13 mouse cellular contexts compared by ENCODE assay signal in genomic region chr13:21781639-21782038, GRCm38 (mm10). TPM values are rescaled to one million over a fixed set of nuclear protein-coding genes. Genes with fewer than 3 reads are reported as not detected.
DNase-seq lines count a peak whose midpoint lies in the region; ATAC-seq lines count a peak whose summit lies in the region.
"Had no signal": no experiment of that assay in that cellular context is flagged by ENCODE, and none has a peak within 500 bp of the region (broad histone marks: within the 10 kb centered on the region; RNA-seq: fewer than 3 reads in every experiment).

No protein-coding gene starts in this region.

- H3K4me3 ChIP-seq in hindbrain, embryonic 10.5 days: peak overlapping the region; percentile 58; the same call in 1 of the 2 replicates
- no peak overlapping the region for H3K4me3 ChIP-seq in hindbrain, embryonic 14.5 days (replicated peaks; ENCODE audit: low read length)
- no peak overlapping the region for H3K4me3 ChIP-seq in midbrain, embryonic 12.5 days
- no peak overlapping the region for H3K4me3 ChIP-seq in midbrain, embryonic 13.5 days (replicated peaks)
- no peak overlapping the region for H3K4me3 ChIP-seq in embryonic facial prominence, embryonic 14.5 days (ENCODE audit: low read depth, low read length)
- no peak overlapping the region for H3K4me3 ChIP-seq in macrophage (ENCODE audit: inconsistent target)

- H3K27ac ChIP-seq in hindbrain, embryonic 10.5 days: peak overlapping the region; percentile 97
- H3K27ac ChIP-seq in hindbrain, embryonic 14.5 days: no peak overlapping the region
- peak overlapping the region; percentile 35; the same call in 1 of the 2 replicates for H3K27ac ChIP-seq in midbrain, embryonic 12.5 days (replicated peaks)
- no peak overlapping the region for H3K27ac ChIP-seq in midbrain, embryonic 13.5 days
- peak overlapping the region; percentile 97; the same call in 1 of the 2 replicates for H3K27ac ChIP-seq in embryonic facial prominence, embryonic 14.5 days (replicated peaks; ENCODE audit: low read depth, low read length)
- H3K27ac ChIP-seq in macrophage: peak overlapping the region; percentile 86

- no peaks in the 10 kb centered on the region for H3K36me3 ChIP-seq in hindbrain, embryonic 10.5 days
- H3K36me3 ChIP-seq in hindbrain, embryonic 14.5 days (replicated peaks; ENCODE audit: control insufficient read depth, insufficient read depth): no peaks in the 10 kb centered on the region
- no peaks in the 10 kb centered on the region for H3K36me3 ChIP-seq in midbrain, embryonic 12.5 days
- H3K36me3 ChIP-seq in midbrain, embryonic 13.5 days: no peaks in the 10 kb centered on the region
- no peaks in the 10 kb centered on the region for H3K36me3 ChIP-seq in embryonic facial prominence, embryonic 14.5 days (ENCODE audit: control insufficient read depth, insufficient read depth, low read length)
- H3K36me3 ChIP-seq in macrophage (ENCODE audit: inconsistent target): no peaks in the 10 kb centered on the region

- H3K79me2 ChIP-seq in macrophage (ENCODE audit: inconsistent target): no peaks in the 10 kb centered on the region

- H3K4me2 ChIP-seq in hindbrain, embryonic 14.5 days (replicated peaks): no peak overlapping the region
- no peak overlapping the region for H3K4me2 ChIP-seq in midbrain, embryonic 12.5 days (replicated peaks)
- H3K4me2 ChIP-seq in midbrain, embryonic 13.5 days (replicated peaks): no peak overlapping the region
- H3K4me2 ChIP-seq in embryonic facial prominence, embryonic 14.5 days (ENCODE audit: low read depth, low read length): peak overlapping the region; percentile 7; the same call in 1 of the 2 replicates

- peaks cover 61% of the 10 kb centered on the region for H3K4me1 ChIP-seq in hindbrain, embryonic 10.5 days (replicated peaks)
- H3K4me1 ChIP-seq in hindbrain, embryonic 14.5 days (replicated peaks; ENCODE audit: control insufficient read depth, insufficient read depth, low read length): peaks cover 30% of the 10 kb centered on the region
- peaks cover 38% of the 10 kb centered on the region for H3K4me1 ChIP-seq in midbrain, embryonic 12.5 days
- peaks cover 45% of the 10 kb centered on the region for H3K4me1 ChIP-seq in midbrain, embryonic 13.5 days (replicated peaks)
- H3K4me1 ChIP-seq in embryonic facial prominence, embryonic 14.5 days (ENCODE audit: control insufficient read depth, insufficient read depth, low read length): peaks cover 34% of the 10 kb centered on the region

- H3K9me3 ChIP-seq in hindbrain, embryonic 10.5 days: no peaks in the 10 kb centered on the region
- no peaks in the 10 kb centered on the region for H3K9me3 ChIP-seq in hindbrain, embryonic 14.5 days (ENCODE audit: control insufficient read depth, low read length)
- H3K9me3 ChIP-seq in midbrain, embryonic 12.5 days: no peaks in the 10 kb centered on the region
- no peaks in the 10 kb centered on the region for H3K9me3 ChIP-seq in midbrain, embryonic 13.5 days
- H3K9me3 ChIP-seq in embryonic facial prominence, embryonic 14.5 days (ENCODE audit: control insufficient read depth, low read length): no peaks in the 10 kb centered on the region

- 81% methylated on average over 1 of the region's 1 CpGs for WGBS in hindbrain, embryonic 10.5 days
- 95% methylated on average over 1 of the region's 1 CpGs for WGBS in hindbrain, embryonic 14.5 days
- 97% methylated on average over 1 of the region's 1 CpGs for WGBS in midbrain, embryonic 12.5 days
- 96% methylated on average over 1 of the region's 1 CpGs for WGBS in midbrain, embryonic 13.5 days
- 87% methylated on average over 1 of the region's 1 CpGs for WGBS in embryonic facial prominence, embryonic 14.5 days
- WGBS in macrophage (ENCODE audit: missing documents): 100% methylated on average over 1 of the region's 1 CpGs

- H3K9ac ChIP-seq in hindbrain, embryonic 14.5 days: no peak overlapping the region
- H3K9ac ChIP-seq in midbrain, embryonic 12.5 days (replicated peaks): no peak overlapping the region
- H3K9ac ChIP-seq in midbrain, embryonic 13.5 days (replicated peaks): no peak overlapping the region
- H3K9ac ChIP-seq in embryonic facial prominence, embryonic 14.5 days (ENCODE audit: low read depth, low read length): no peak overlapping the region

- no peak for ATAC-seq in hindbrain, embryonic 14.5 days (ENCODE audit: low FRiP score)
- no peak for ATAC-seq in midbrain, embryonic 12.5 days (ENCODE audit: low FRiP score, low read depth)
- ATAC-seq in midbrain, embryonic 13.5 days: no peak
- ATAC-seq in embryonic facial prominence, embryonic 14.5 days (ENCODE audit: low read depth): no peak
- ATAC-seq: inflammation-experienced regulatory T-cells, adult 6 months had no signal

- DNase-seq in hindbrain, embryonic 10.5 days (ENCODE audit: low spot score): no peak
- no peak for DNase-seq in hindbrain, embryonic 14.5 days (ENCODE audit: low spot score)
- no peak for DNase-seq in embryonic facial prominence, embryonic 14.5 days (ENCODE audit: low spot score)
- DNase-seq in adrenal gland, postnatal 14 days: no peak
- DNase-seq in cerebellum, postnatal 10 days: no peak
- DNase-seq: adrenal gland, postnatal 36 days; lung, postnatal 36 days had no signal

- no peaks in the 10 kb centered on the region for H3K27me3 ChIP-seq in hindbrain, embryonic 10.5 days (ENCODE audit: insufficient read depth, poor library complexity, severe bottlenecking)
- no peaks in the 10 kb centered on the region for H3K27me3 ChIP-seq in hindbrain, embryonic 14.5 days (ENCODE audit: control insufficient read depth, insufficient read depth, low read length)
- H3K27me3 ChIP-seq in midbrain, embryonic 12.5 days: no peaks in the 10 kb centered on the region
- H3K27me3 ChIP-seq in midbrain, embryonic 13.5 days: no peaks in the 10 kb centered on the region
- H3K27me3 ChIP-seq in embryonic facial prominence, embryonic 14.5 days (replicated peaks; ENCODE audit: control insufficient read depth, insufficient read depth, low read length): no peaks in the 10 kb centered on the region

RNA-seq across cellular contexts. Expression of gene Hist1h1b, which starts 1.2 kb away (rescaled TPM):
- 39.0 and 41.1 TPM in 2 replicates for polyA plus RNA-seq in hindbrain, embryonic 10.5 days (2016; fragmentation: Nextera tagmentation; extraction: Ambion mirVana)
- polyA plus RNA-seq in hindbrain, embryonic 14.5 days (2014; fragmentation: Nextera tagmentation; extraction: Ambion mirVana): 1.6 and 1.7 TPM in 2 replicates
- 30.4 and 37.6 TPM in 2 replicates for polyA plus RNA-seq in midbrain, embryonic 12.5 days (2016; fragmentation: Nextera tagmentation; extraction: Ambion mirVana)
- 11.8 and 15.6 TPM in 2 replicates for polyA plus RNA-seq in midbrain, embryonic 13.5 days (2015; fragmentation: Nextera tagmentation; extraction: Ambion mirVana)
- 10.0 and 11.8 TPM in 2 replicates for polyA plus RNA-seq in embryonic facial prominence, embryonic 14.5 days (2014; fragmentation: Nextera tagmentation; extraction: Ambion mirVana)
- total RNA-seq in macrophage (2018; cell fraction: chromatin; rRNA removed): 10 to 100 TPM in 1 of 26 experiments, 1 to 10 TPM in 21, not detected in 4; 1.3 to 25.1 (median 5.2) TPM
- total RNA-seq in macrophage (2018; cell fraction: cytosol; rRNA removed): 10 to 100 TPM in 11 of 26 experiments, 1 to 10 TPM in 15; 1.9 to 34.6 (median 8.0) TPM
- total RNA-seq in macrophage (2018; cell fraction: nucleus; rRNA removed): 10 to 100 TPM in 5 of 26 experiments, 1 to 10 TPM in 19, not detected in 2; 1.0 to 47.6 (median 5.9) TPM
- not detected in 3 replicates for polyA plus RNA-seq in macrophage (2018)
- 129 and 152 TPM in 2 replicates for total RNA-seq in adrenal gland, postnatal 14 days (2021)
- polyA plus RNA-seq: testis, adult 2 months had no signal

RNA-seq across cellular contexts. Expression of gene Hist1h3i, which starts 1.5 kb away (rescaled TPM):
- 112 and 120 TPM in 2 replicates for polyA plus RNA-seq in hindbrain, embryonic 10.5 days (2016; fragmentation: Nextera tagmentation; extraction: Ambion mirVana)
- polyA plus RNA-seq in hindbrain, embryonic 14.5 days (2014; fragmentation: Nextera tagmentation; extraction: Ambion mirVana): 37.4 and 39.0 TPM in 2 replicates
- 155 and 164 TPM in 2 replicates for polyA plus RNA-seq in midbrain, embryonic 12.5 days (2016; fragmentation: Nextera tagmentation; extraction: Ambion mirVana)
- polyA plus RNA-seq in midbrain, embryonic 13.5 days (2015; fragmentation: Nextera tagmentation; extraction: Ambion mirVana): 79.2 and 91.2 TPM in 2 replicates
- 127 and 141 TPM in 2 replicates for polyA plus RNA-seq in embryonic facial prominence, embryonic 14.5 days (2014; fragmentation: Nextera tagmentation; extraction: Ambion mirVana)
- 10 to 100 TPM in 7 of 26 experiments, 1 to 10 TPM in 7, not detected in 12; 4.1 to 59.8 (median 9.4) TPM for total RNA-seq in macrophage (2018; cell fraction: chromatin; rRNA removed)
- 10 to 100 TPM in 21 of 26 experiments, 1 to 10 TPM in 5; 4.4 to 63.6 (median 19.3) TPM for total RNA-seq in macrophage (2018; cell fraction: cytosol; rRNA removed)
- 10 to 100 TPM in 5 of 26 experiments, 1 to 10 TPM in 16, not detected in 5; 3.4 to 43.7 (median 6.8) TPM for total RNA-seq in macrophage (2018; cell fraction: nucleus; rRNA removed)
- polyA plus RNA-seq in macrophage (2018): not detected in 3 replicates
- total RNA-seq in adrenal gland, postnatal 14 days (2021): 215 and 253 TPM in 2 replicates

RNA-seq across cellular contexts. Expression of gene Hist1h2an, which starts 5.4 kb away (rescaled TPM):
- polyA plus RNA-seq in hindbrain, embryonic 10.5 days (2016; fragmentation: Nextera tagmentation; extraction: Ambion mirVana): 9.9 and 11.4 TPM in 2 replicates
- polyA plus RNA-seq in hindbrain, embryonic 14.5 days (2014; fragmentation: Nextera tagmentation; extraction: Ambion mirVana): 1.3 TPM in 1 of 2 replicates, not detected in the other
- 6.1 and 12.2 TPM in 2 replicates for polyA plus RNA-seq in midbrain, embryonic 12.5 days (2016; fragmentation: Nextera tagmentation; extraction: Ambion mirVana)
- polyA plus RNA-seq in midbrain, embryonic 13.5 days (2015; fragmentation: Nextera tagmentation; extraction: Ambion mirVana): 8.5 TPM in 1 of 2 replicates, not detected in the other
- 6.0 and 6.4 TPM in 2 replicates for polyA plus RNA-seq in embryonic facial prominence, embryonic 14.5 days (2014; fragmentation: Nextera tagmentation; extraction: Ambion mirVana)
- 10 to 100 TPM in 1 of 26 experiments, 1 to 10 TPM in 6, not detected in 19; 4.5 to 13.8 (median 6.9) TPM for total RNA-seq in macrophage (2018; cell fraction: chromatin; rRNA removed)
- 10 to 100 TPM in 4 of 26 experiments, 1 to 10 TPM in 17, under 1 TPM in 2, not detected in 3; 0.92 to 20.1 (median 3.8) TPM for total RNA-seq in macrophage (2018; cell fraction: cytosol; rRNA removed)
- total RNA-seq in macrophage (2018; cell fraction: nucleus; rRNA removed): 10 to 100 TPM in 2 of 26 experiments, 1 to 10 TPM in 8, not detected in 16; 3.7 to 16.7 (median 6.7) TPM
- not detected in 3 replicates for polyA plus RNA-seq in macrophage (2018)
- 38.5 and 43.6 TPM in 2 replicates for total RNA-seq in adrenal gland, postnatal 14 days (2021)
- total RNA-seq: gastrocnemius, adult 18-20 months had no signal

RNA-seq across cellular contexts. Expression of gene Hist1h2bp, which starts 5.6 kb away (rescaled TPM):
- polyA plus RNA-seq in hindbrain, embryonic 10.5 days (2016; fragmentation: Nextera tagmentation; extraction: Ambion mirVana): 2.4 and 3.3 TPM in 2 replicates
- 0.82 and 1.1 TPM in 2 replicates for polyA plus RNA-seq in hindbrain, embryonic 14.5 days (2014; fragmentation: Nextera tagmentation; extraction: Ambion mirVana)
- 1.9 and 2.4 TPM in 2 replicates for polyA plus RNA-seq in midbrain, embryonic 12.5 days (2016; fragmentation: Nextera tagmentation; extraction: Ambion mirVana)
- polyA plus RNA-seq in midbrain, embryonic 13.5 days (2015; fragmentation: Nextera tagmentation; extraction: Ambion mirVana): 0.66 and 1.7 TPM in 2 replicates
- polyA plus RNA-seq in embryonic facial prominence, embryonic 14.5 days (2014; fragmentation: Nextera tagmentation; extraction: Ambion mirVana): 0.56 and 0.61 TPM in 2 replicates
- 1 to 10 TPM in 2 of 26 experiments, not detected in 24; 2.6 to 3.0 TPM for total RNA-seq in macrophage (2018; cell fraction: chromatin; rRNA removed)
- total RNA-seq in macrophage (2018; cell fraction: cytosol; rRNA removed): 1 to 10 TPM in 11 of 26 experiments, under 1 TPM in 11, not detected in 4; 0.44 to 2.8 (median 0.95) TPM
- total RNA-seq in macrophage (2018; cell fraction: nucleus; rRNA removed): 1 to 10 TPM in 2 of 26 experiments, not detected in 24; 2.2 to 2.9 TPM
- polyA plus RNA-seq in macrophage (2018): not detected in 3 replicates
- total RNA-seq in adrenal gland, postnatal 14 days (2021): 68.9 and 94.7 TPM in 2 replicates
- total RNA-seq: gastrocnemius, adult 18-20 months had no signal

RNA-seq across cellular contexts. Expression of gene Hist1h2bn, which starts 27.7 kb away (rescaled TPM):
- 1.0 and 3.4 TPM in 2 replicates for polyA plus RNA-seq in hindbrain, embryonic 10.5 days (2016; fragmentation: Nextera tagmentation; extraction: Ambion mirVana)
- not detected in 2 replicates for polyA plus RNA-seq in hindbrain, embryonic 14.5 days (2014; fragmentation: Nextera tagmentation; extraction: Ambion mirVana)
- polyA plus RNA-seq in midbrain, embryonic 12.5 days (2016; fragmentation: Nextera tagmentation; extraction: Ambion mirVana): 3.9 and 6.3 TPM in 2 replicates
- 2.5 and 6.7 TPM in 2 replicates for polyA plus RNA-seq in midbrain, embryonic 13.5 days (2015; fragmentation: Nextera tagmentation; extraction: Ambion mirVana)
- 3.5 and 4.1 TPM in 2 replicates for polyA plus RNA-seq in embryonic facial prominence, embryonic 14.5 days (2014; fragmentation: Nextera tagmentation; extraction: Ambion mirVana)
- 10 to 100 TPM in 4 of 26 experiments, 1 to 10 TPM in 8, not detected in 14; 4.1 to 19.1 (median 7.1) TPM for total RNA-seq in macrophage (2018; cell fraction: chromatin; rRNA removed)
- 10 to 100 TPM in 20 of 26 experiments, 1 to 10 TPM in 6; 4.3 to 48.3 (median 18.0) TPM for total RNA-seq in macrophage (2018; cell fraction: cytosol; rRNA removed)
- total RNA-seq in macrophage (2018; cell fraction: nucleus; rRNA removed): 10 to 100 TPM in 3 of 26 experiments, 1 to 10 TPM in 12, not detected in 11; 2.5 to 20.9 (median 5.9) TPM
- polyA plus RNA-seq in macrophage (2018): 1.4 TPM in 1 of 3 replicates, not detected in the others
- total RNA-seq in adrenal gland, postnatal 14 days (2021): 127 and 142 TPM in 2 replicates

Comparison
In these comparisons a context has a peak if more than half of its experiments do, and no peak if none do; other contexts are left out.
1. H3K27ac ChIP-seq: peak in hindbrain, embryonic 10.5 days (single experiment), midbrain, embryonic 12.5 days (single experiment), embryonic facial prominence, embryonic 14.5 days (single experiment) and macrophage (single experiment); none in hindbrain, embryonic 14.5 days (single experiment) and midbrain, embryonic 13.5 days (single experiment).
2. RNA of gene Hist1h3i, which starts 1.5 kb away (polyA plus RNA-seq): 155 to 164 TPM in midbrain, embryonic 12.5 days, 127 to 141 TPM in embryonic facial prominence, embryonic 14.5 days, 112 to 120 TPM in hindbrain, embryonic 10.5 days, 79.2 to 91.2 TPM in midbrain, embryonic 13.5 days and 37.4 to 39.0 TPM in hindbrain, embryonic 14.5 days; not detected in macrophage; every median in the first group is over 10 times any median in the second.